Mouse (Mus musculus) layer of hippocampus, adult 8-10 months (tissue): Measurements from ENCODE around the gene Pygm. TPM values are rescaled to one million over a fixed set of nuclear protein-coding genes. Genes with fewer than 3 reads are reported as not detected.

Experiments
- DNase-seq, 2 experiments: peaks; one replicate each; pipeline ENCODE4 v3.0.0; 2022; ENCODE audit warnings: low spot score in 2 of 2
- total RNA-seq, 4 experiments: library from RNA; stranded (reverse); gene quantifications; 2 replicates each; pipeline ENCODE4 v1.2.4; 2022

The Pygm gene
- total RNA-seq, 4 experiments from 2014 or later, result 14.2 to 19.7 (median 19.0) TPM

- DNase-seq, result no peak
Observed at GRCm38 (mm10) chr19:6352107-6352505, 32.1 kb upstream of the Pygm start.

- DNase-seq, result no peak
Observed at GRCm38 (mm10) chr19:6354030-6354429, 30.2 kb upstream of the Pygm start.

- no peak for DNase-seq
Observed at GRCm38 (mm10) chr19:6361291-6361690, 22.9 kb upstream of the Pygm start.

- no peak for DNase-seq
Observed at GRCm38 (mm10) chr19:6363091-6363410, 21.1 kb upstream of the Pygm start.

- peak; percentile 100 for DNase-seq
Observed at GRCm38 (mm10) chr19:6363411-6364240, 20.6 kb upstream of the Pygm start, which contains the start of gene Sf1. Gene Sf1 (plus strand): TSS chr19:6363690.

GRCm38 (mm10) chr19:6364317-6364725 lies 19.9 kb upstream of the Pygm start:
- DNase-seq, result peak; percentile 88 to 91

- no peak for DNase-seq
Observed at GRCm38 (mm10) chr19:6364842-6365241, 19.4 kb upstream of the Pygm start.

- DNase-seq, result no peak
Observed at GRCm38 (mm10) chr19:6370175-6370574, 14.0 kb upstream of the Pygm start.

GRCm38 (mm10) chr19:6372433-6372832 lies 11.8 kb upstream of the Pygm start:
- DNase-seq, result no peak

GRCm38 (mm10) chr19:6373539-6374400 lies 10.4 kb upstream of the Pygm start:
- DNase-seq, result peak; percentile 54 to 70

GRCm38 (mm10) chr19:6374571-6374970 lies 9.6 kb upstream of the Pygm start:
- no peak for DNase-seq

GRCm38 (mm10) chr19:6375423-6376254 lies 8.6 kb upstream of the Pygm start:
- DNase-seq, result no peak

- no peak for DNase-seq
Observed at GRCm38 (mm10) chr19:6376255-6376564, 8.0 kb upstream of the Pygm start.

GRCm38 (mm10) chr19:6376643-6377042 lies 7.6 kb upstream of the Pygm start:
- no peak for DNase-seq

GRCm38 (mm10) chr19:6377327-6378040 lies 6.7 kb upstream of the Pygm start:
- DNase-seq, result no peak

GRCm38 (mm10) chr19:6380411-6381166 lies 3.6 kb upstream of the Pygm start:
- DNase-seq, result no peak

GRCm38 (mm10) chr19:6381238-6381637 lies 3.0 kb upstream of the Pygm start:
- no peak for DNase-seq

GRCm38 (mm10) chr19:6382323-6382924 lies 1.8 kb upstream of the Pygm start:
- no peak for DNase-seq

GRCm38 (mm10) chr19:6383470-6383869 lies 729 bp upstream of the Pygm start:
- DNase-seq, result no peak

GRCm38 (mm10) chr19:6384954-6385353 lies 755 bp downstream of the Pygm start:
- DNase-seq, result no peak
